Mouse (Mus musculus): Measurements from ENCODE around the gene Wdr46. TPM values are rescaled to one million over a fixed set of nuclear protein-coding genes. Genes with fewer than 3 reads are reported as not detected.

Gene Wdr46
- polyA plus RNA-seq, 1 experiment from 2014 or later: 37.2 TPM

DNA sequence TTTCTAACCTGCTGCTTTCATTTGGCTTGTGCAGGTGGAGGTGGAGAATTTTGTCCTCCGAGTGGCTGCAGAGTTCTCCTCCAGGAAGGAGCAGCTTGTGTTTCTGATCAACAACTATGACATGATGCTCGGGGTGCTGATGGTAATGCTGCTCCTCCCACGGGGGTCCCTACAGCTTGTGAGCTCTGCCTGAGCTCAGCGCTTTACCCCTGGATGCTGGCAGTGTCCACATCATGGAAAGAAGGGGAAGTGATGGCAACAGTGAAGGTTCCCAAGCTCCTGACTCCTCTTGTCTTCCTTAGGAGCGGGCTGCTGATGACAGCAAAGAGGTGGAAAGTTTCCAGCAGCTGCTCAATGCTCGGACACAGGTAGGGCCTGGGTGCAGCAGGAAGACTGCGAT, 22.4 kb downstream of the Wdr46 start:
- peaks cover 59% of the 10 kb centered on the region for H3K36me3 ChIP-seq (ENCODE audit: insufficient read depth)
- no peak for TF ChIP-seq CTCF (IDR thresholded peaks at IDR 0.05; ENCODE audit: low read depth)
- 87% methylated on average over 7 of the region's 7 CpGs for WGBS

DNA sequence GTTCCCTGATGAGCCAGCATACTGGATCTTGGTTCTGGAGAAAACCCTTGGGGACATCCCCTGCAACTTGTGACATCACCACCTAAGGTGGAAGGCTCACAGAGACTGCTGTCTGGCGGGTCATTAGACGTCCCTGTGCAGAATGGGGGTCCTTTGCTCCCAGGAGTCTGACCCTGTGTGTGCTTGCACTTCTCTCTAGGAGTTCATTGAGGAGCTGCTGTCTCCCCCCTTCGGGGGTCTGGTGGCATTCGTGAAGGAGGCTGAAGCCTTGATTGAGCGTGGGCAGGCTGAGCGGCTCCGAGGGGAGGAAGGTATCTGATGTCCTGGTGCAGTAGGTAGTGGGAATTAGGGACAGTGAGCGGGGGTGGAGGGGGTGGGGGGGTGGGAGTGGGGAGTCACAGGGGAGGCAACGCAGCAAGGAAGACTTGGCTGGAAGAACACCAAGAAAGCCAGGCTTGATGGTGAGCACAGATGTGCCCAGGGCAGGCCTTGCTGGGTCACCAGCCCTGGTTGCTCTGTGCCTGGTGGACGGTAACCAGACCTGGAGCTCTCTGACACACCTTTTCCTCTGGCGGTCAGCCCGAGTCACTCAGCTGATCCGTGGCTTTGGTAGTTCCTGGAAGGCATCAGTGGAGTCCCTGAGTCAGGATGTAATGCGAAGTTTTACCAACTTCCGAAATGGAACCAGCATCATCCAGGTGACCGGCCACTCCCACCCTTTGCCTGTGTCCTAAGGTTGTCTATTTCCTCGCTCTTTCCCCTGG, 24.8 kb downstream of the Wdr46 start:
- Histone ChIP-seq H3K27ac (ENCODE audit: low read depth) (no peak overlapping the region), H3K36me3 (ENCODE audit: insufficient read depth) (peaks cover 40% of the 10 kb centered on the region)

More for the DNA sequence above, 22.4 kb downstream of the Wdr46 start:
- DNase-seq: no peak
- Histone ChIP-seq H3K27me3 (ENCODE audit: insufficient read depth, low read length) (no peaks in the 10 kb centered on the region), H3K27ac (ENCODE audit: low read depth) (no peak overlapping the region), H3K4me2 (no peak overlapping the region), H3K9ac (no peak overlapping the region), H3K4me3 (ENCODE audit: low read depth, low read length) (no peak overlapping the region), H3K4me1 (ENCODE audit: insufficient read depth) (no peaks in the 10 kb centered on the region), H3K9me3 (ENCODE audit: low read depth, low read length) (no peaks in the 10 kb centered on the region)
- ATAC-seq (ENCODE audit: insufficient read depth): no peak

GRCm38 (mm10) chr17:33965846-33966550, 25.5 kb downstream of the Wdr46 start:
- Histone ChIP-seq H3K27ac (ENCODE audit: low read depth) (no peak overlapping the region), H3K4me2 (no peak overlapping the region), H3K9ac (no peak overlapping the region), H3K9me3 (ENCODE audit: low read depth, low read length) (no peaks in the 10 kb centered on the region), H3K27me3 (ENCODE audit: insufficient read depth, low read length) (no peaks in the 10 kb centered on the region), H3K36me3 (ENCODE audit: insufficient read depth) (peaks cover 35% of the 10 kb centered on the region), H3K4me1 (ENCODE audit: insufficient read depth) (no peaks in the 10 kb centered on the region), H3K4me3 (ENCODE audit: low read depth, low read length) (no peak overlapping the region)
- WGBS: 78% methylated on average over 16 of the region's 16 CpGs
- no peak for TF ChIP-seq CTCF (IDR thresholded peaks at IDR 0.05; ENCODE audit: low read depth)
- DNase-seq (no peak), ATAC-seq (ENCODE audit: insufficient read depth) (no peak)

More for the DNA sequence above, 24.8 kb downstream of the Wdr46 start:
- H3K4me3 ChIP-seq (ENCODE audit: low read depth, low read length): no peak overlapping the region
- H3K4me1 ChIP-seq (ENCODE audit: insufficient read depth): no peaks in the 10 kb centered on the region
- no peak overlapping the region for H3K4me2 ChIP-seq
- 87% methylated on average over 17 of the region's 17 CpGs for WGBS
- no peak for TF ChIP-seq CTCF (IDR thresholded peaks at IDR 0.05; ENCODE audit: low read depth)
- H3K27me3 ChIP-seq (ENCODE audit: insufficient read depth, low read length): no peaks in the 10 kb centered on the region
- no peak for ATAC-seq (ENCODE audit: insufficient read depth)
- H3K9me3 ChIP-seq (ENCODE audit: low read depth, low read length): no peaks in the 10 kb centered on the region
- DNase-seq: no peak
- no peak overlapping the region for H3K9ac ChIP-seq

- peak; percentile 73 for ATAC-seq (ENCODE audit: insufficient read depth)
- H3K27ac ChIP-seq (ENCODE audit: low read depth): no peak overlapping the region
- no peaks in the 10 kb centered on the region for H3K9me3 ChIP-seq (ENCODE audit: low read depth, low read length)
Observed at GRCm38 (mm10) chr17:33968489-33968888, 28.0 kb downstream of the Wdr46 start.

GRCm38 (mm10) chr17:33968927-33969326, 28.5 kb downstream of the Wdr46 start:
- no peak overlapping the region for H3K4me3 ChIP-seq (ENCODE audit: low read depth, low read length)
- H3K4me1 ChIP-seq (ENCODE audit: insufficient read depth): no peaks in the 10 kb centered on the region
- no peaks in the 10 kb centered on the region for H3K9me3 ChIP-seq (ENCODE audit: low read depth, low read length)
- H3K36me3 ChIP-seq (ENCODE audit: insufficient read depth): peaks cover 10% of the 10 kb centered on the region
- no peaks in the 10 kb centered on the region for H3K27me3 ChIP-seq (ENCODE audit: insufficient read depth, low read length)
- DNase-seq (peak; percentile 69), ATAC-seq (ENCODE audit: insufficient read depth) (peak; percentile 20; the same call in 1 of the 2 replicates)
- H3K4me2 ChIP-seq: no peak overlapping the region
- 25% methylated on average over 5 of the region's 5 CpGs for WGBS
- peak; percentile 48 for TF ChIP-seq CTCF (IDR thresholded peaks at IDR 0.05; ENCODE audit: low read depth)
- no peak overlapping the region for H3K27ac ChIP-seq (ENCODE audit: low read depth)
- H3K9ac ChIP-seq: no peak overlapping the region

More at GRCm38 (mm10) chr17:33968489-33968888, 28.0 kb downstream of the Wdr46 start:
- Histone ChIP-seq H3K36me3 (ENCODE audit: insufficient read depth) (peaks cover 12% of the 10 kb centered on the region), H3K4me3 (ENCODE audit: low read depth, low read length) (no peak overlapping the region), H3K4me2 (no peak overlapping the region), H3K27me3 (ENCODE audit: insufficient read depth, low read length) (no peaks in the 10 kb centered on the region), H3K4me1 (ENCODE audit: insufficient read depth) (no peaks in the 10 kb centered on the region), H3K9ac (no peak overlapping the region)
- TF ChIP-seq CTCF (IDR thresholded peaks at IDR 0.05; ENCODE audit: low read depth): peak; percentile 96
- peak; percentile 95 for DNase-seq
- WGBS: 2% methylated on average over 9 of the region's 9 CpGs

GRCm38 (mm10) chr17:33969394-33969793, 28.9 kb downstream of the Wdr46 start:
- Histone ChIP-seq H3K4me1 (ENCODE audit: insufficient read depth) (no peaks in the 10 kb centered on the region), H3K27ac (ENCODE audit: low read depth) (no peak overlapping the region), H3K4me2 (no peak overlapping the region), H3K4me3 (ENCODE audit: low read depth, low read length) (no peak overlapping the region), H3K36me3 (ENCODE audit: insufficient read depth) (peaks cover 8% of the 10 kb centered on the region), H3K27me3 (ENCODE audit: insufficient read depth, low read length) (no peaks in the 10 kb centered on the region), H3K9ac (no peak overlapping the region), H3K9me3 (ENCODE audit: low read depth, low read length) (no peaks in the 10 kb centered on the region)
- ATAC-seq (ENCODE audit: insufficient read depth): no peak
- peak; percentile 34; the same call in 1 of the 2 replicates for TF ChIP-seq CTCF (IDR thresholded peaks at IDR 0.05; ENCODE audit: low read depth)
- WGBS: 81% methylated on average over 4 of the region's 4 CpGs
- no peak for DNase-seq

- ATAC-seq (ENCODE audit: insufficient read depth): peak; percentile 42; the same call in 1 of the 2 replicates
- no peak overlapping the region for H3K27ac ChIP-seq (ENCODE audit: low read depth)
- 7% methylated on average over 1 of the region's 1 CpGs for WGBS
- no peak for TF ChIP-seq CTCF (IDR thresholded peaks at IDR 0.05; ENCODE audit: low read depth)
- no peaks in the 10 kb centered on the region for H3K4me1 ChIP-seq (ENCODE audit: insufficient read depth)
- H3K27me3 ChIP-seq (ENCODE audit: insufficient read depth, low read length): peaks cover 13% of the 10 kb centered on the region
- H3K4me2 ChIP-seq: no peak overlapping the region
- H3K9ac ChIP-seq: no peak overlapping the region
- no peaks in the 10 kb centered on the region for H3K36me3 ChIP-seq (ENCODE audit: insufficient read depth)
- peak; percentile 89 for DNase-seq
- H3K4me3 ChIP-seq (ENCODE audit: low read depth, low read length): no peak overlapping the region
- no peaks in the 10 kb centered on the region for H3K9me3 ChIP-seq (ENCODE audit: low read depth, low read length)
Observed at GRCm38 (mm10) chr17:33972691-33973090, 32.2 kb downstream of the Wdr46 start.
